Mouse (Mus musculus): Measurements from ENCODE around the gene Atp1a1. TPM values are rescaled to one million over a fixed set of nuclear protein-coding genes. Genes with fewer than 3 reads are reported as not detected.

The Atp1a1 gene
- polyA plus RNA-seq, 1 experiment from 2014 or later = 50.9 TPM

DNA sequence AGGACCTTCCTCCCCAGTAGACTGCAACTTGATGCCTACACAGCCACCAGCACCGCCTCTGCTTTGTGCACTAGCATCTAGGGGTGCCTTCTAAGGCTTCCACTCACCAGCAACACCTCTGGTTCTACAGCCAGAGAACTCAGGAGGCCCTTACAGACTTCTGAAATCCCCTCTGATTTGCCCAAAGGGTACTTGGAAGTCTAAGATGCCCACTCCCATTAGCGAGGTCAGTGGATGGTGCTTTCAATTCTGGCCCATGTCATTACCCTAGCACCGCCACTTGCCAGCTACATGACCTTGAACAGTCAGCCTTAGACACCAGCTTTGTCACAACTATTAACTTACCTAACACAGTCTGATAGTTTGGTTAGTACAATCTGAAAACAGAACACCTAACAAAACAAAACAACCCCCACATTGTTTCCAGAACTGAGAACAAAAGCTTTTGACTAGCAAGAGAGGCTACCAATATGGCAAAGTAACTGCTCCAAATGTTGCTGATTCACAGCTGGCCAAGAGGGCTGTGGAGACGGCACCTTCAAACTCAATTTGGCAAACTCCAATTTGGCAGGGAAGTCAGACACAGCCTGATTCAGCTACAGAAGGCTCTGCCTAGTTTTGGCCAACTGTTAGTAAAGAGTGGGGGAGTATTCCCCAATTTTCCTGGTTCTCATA, 6.1 kb downstream of the Atp1a1 start:
- ATAC-seq (ENCODE audit: low FRiP score, low read depth) = no peak
- peaks cover 75% of the 10 kb centered on the region for H3K4me1 ChIP-seq
- WGBS = 80% methylated on average over 4 of the region's 4 CpGs

GRCm38 (mm10) chr3:101597317-101598096, 7.0 kb downstream of the Atp1a1 start:
- no peaks in the 10 kb centered on the region for H3K9me3 ChIP-seq
- WGBS = 52% methylated on average over 10 of the region's 10 CpGs
- H3K36me3 ChIP-seq = peaks cover 5% of the 10 kb centered on the region; the same call in 1 of the 2 replicates
- H3K9ac ChIP-seq (replicated peaks) = no peak overlapping the region
- peaks cover 31% of the 10 kb centered on the region; the same call in 1 of the 2 replicates for H3K27me3 ChIP-seq
- H3K4me3 ChIP-seq = no peak overlapping the region
- ATAC-seq (ENCODE audit: low FRiP score, low read depth) = no peak
- H3K27ac ChIP-seq (replicated peaks) = no peak overlapping the region
- peaks cover 75% of the 10 kb centered on the region for H3K4me1 ChIP-seq
- H3K4me2 ChIP-seq (replicated peaks) = no peak overlapping the region

More for the DNA sequence above, 6.1 kb downstream of the Atp1a1 start:
- Histone ChIP-seq H3K4me2 (replicated peaks) (no peak overlapping the region), H3K36me3 (peaks cover 5% of the 10 kb centered on the region; the same call in 1 of the 2 replicates), H3K9ac (replicated peaks) (no peak overlapping the region), H3K27ac (replicated peaks) (no peak overlapping the region), H3K4me3 (no peak overlapping the region), H3K9me3 (no peaks in the 10 kb centered on the region), H3K27me3 (peaks cover 31% of the 10 kb centered on the region; the same call in 1 of the 2 replicates)

- no peak overlapping the region for H3K9ac ChIP-seq (replicated peaks)
- H3K36me3 ChIP-seq = peaks cover 12% of the 10 kb centered on the region
- H3K27ac ChIP-seq (replicated peaks) = 0 out of 2 replicates have a peak overlapping the region, but pooled peaks have one; percentile 17
- H3K4me1 ChIP-seq = peaks cover 72% of the 10 kb centered on the region
- WGBS = 64% methylated on average over 8 of the region's 8 CpGs
- no peaks in the 10 kb centered on the region for H3K9me3 ChIP-seq
- no peak for ATAC-seq (ENCODE audit: low FRiP score, low read depth)
- no peak overlapping the region for H3K4me2 ChIP-seq (replicated peaks)
- no peak overlapping the region for H3K4me3 ChIP-seq
- H3K27me3 ChIP-seq = peaks cover 38% of the 10 kb centered on the region; the same call in 1 of the 2 replicates
These were observed 7.8 kb downstream of the Atp1a1 start for GRCm38 (mm10) chr3:101596686-101597085.

DNA sequence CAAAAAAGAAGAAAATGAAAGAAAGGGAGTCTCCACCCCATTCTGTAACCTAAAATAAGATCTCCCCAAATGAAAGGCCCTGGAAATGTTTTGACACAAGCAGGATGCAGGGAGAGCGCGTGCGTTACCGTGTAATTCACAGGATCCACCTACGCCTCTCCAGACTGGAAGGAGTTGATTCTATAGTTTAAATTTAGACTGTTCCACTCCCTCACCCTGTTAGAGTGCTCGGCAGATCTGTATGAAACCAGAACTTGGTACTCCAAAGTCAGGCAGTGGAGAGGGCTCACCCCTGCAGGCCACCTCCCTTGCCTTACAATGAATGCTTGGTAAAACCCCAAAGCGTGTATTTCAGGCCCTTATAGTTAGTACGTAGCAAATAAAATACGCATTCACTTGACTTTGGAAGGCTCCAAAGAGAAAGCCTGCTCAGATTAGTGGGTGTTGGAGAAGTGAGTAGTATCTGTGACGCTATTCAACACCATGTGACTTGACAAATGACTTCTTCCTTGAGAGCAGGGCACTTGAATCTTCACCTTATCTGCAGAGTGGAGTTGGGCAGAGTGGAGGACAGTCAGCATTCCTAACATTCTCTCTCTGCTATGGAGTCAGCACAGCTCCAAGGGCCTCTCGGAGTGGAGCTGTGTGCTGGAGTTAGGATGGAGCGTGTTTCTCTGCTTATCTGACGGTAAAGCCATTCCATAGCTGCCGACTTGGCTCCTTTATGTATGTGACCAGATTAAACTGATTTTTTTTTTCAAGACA, 8.4 kb downstream of the Atp1a1 start:
- Histone ChIP-seq H3K9ac (replicated peaks) (no peak overlapping the region), H3K36me3 (peaks cover 19% of the 10 kb centered on the region), H3K4me3 (no peak overlapping the region), H3K4me2 (replicated peaks) (no peak overlapping the region), H3K27ac (replicated peaks) (0 out of 2 replicates have a peak overlapping the region, but pooled peaks have one; percentile 17), H3K27me3 (peaks cover 38% of the 10 kb centered on the region; the same call in 1 of the 2 replicates), H3K4me1 (peaks cover 65% of the 10 kb centered on the region), H3K9me3 (no peaks in the 10 kb centered on the region)
- no peak for ATAC-seq (ENCODE audit: low FRiP score, low read depth)
- 83% methylated on average over 14 of the region's 14 CpGs for WGBS

DNA sequence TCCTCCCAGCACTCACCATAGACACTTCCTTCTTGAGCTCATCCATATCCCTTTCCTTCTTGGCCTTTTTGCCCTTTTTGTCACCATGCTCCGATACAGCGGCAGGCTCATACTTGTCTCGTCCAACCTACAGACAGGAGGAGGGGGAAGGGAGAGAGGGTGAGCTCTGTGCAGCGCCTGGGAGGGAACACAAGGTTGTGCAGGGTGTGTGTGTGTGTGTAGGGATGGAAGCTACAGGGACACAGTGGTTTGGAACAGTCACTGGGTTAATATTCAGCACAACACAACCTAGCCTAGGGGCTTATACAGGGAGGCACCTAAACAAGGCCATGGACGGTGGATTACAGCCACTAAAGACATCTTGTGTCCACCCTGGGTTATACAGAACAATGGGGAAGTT, 9.5 kb downstream of the Atp1a1 start:
- H3K9me3 ChIP-seq = no peaks in the 10 kb centered on the region
- no peak overlapping the region for H3K4me2 ChIP-seq (replicated peaks)
- H3K4me3 ChIP-seq = no peak overlapping the region
- peaks cover 38% of the 10 kb centered on the region; the same call in 1 of the 2 replicates for H3K27me3 ChIP-seq
- H3K4me1 ChIP-seq = peaks cover 55% of the 10 kb centered on the region
- WGBS = 74% methylated on average over 5 of the region's 5 CpGs
- H3K36me3 ChIP-seq = peaks cover 29% of the 10 kb centered on the region
- H3K27ac ChIP-seq (replicated peaks) = no peak overlapping the region
- ATAC-seq (ENCODE audit: low FRiP score, low read depth) = no peak
- no peak overlapping the region for H3K9ac ChIP-seq (replicated peaks)

GRCm38 (mm10) chr3:101593266-101593651, 11.2 kb downstream of the Atp1a1 start:
- H3K27ac ChIP-seq (replicated peaks) = peak overlapping the region; percentile 49; the same call in 1 of the 2 replicates
- H3K9me3 ChIP-seq = no peaks in the 10 kb centered on the region
- peaks cover 39% of the 10 kb centered on the region for H3K4me1 ChIP-seq
- WGBS = 52% methylated on average over 7 of the region's 7 CpGs
- no peak for ATAC-seq (ENCODE audit: low FRiP score, low read depth)
- no peak overlapping the region for H3K4me2 ChIP-seq (replicated peaks)
- H3K4me3 ChIP-seq = no peak overlapping the region
- H3K9ac ChIP-seq (replicated peaks) = no peak overlapping the region
- peaks cover 29% of the 10 kb centered on the region; the same call in 1 of the 2 replicates for H3K27me3 ChIP-seq
- peaks cover 47% of the 10 kb centered on the region for H3K36me3 ChIP-seq

DNA sequence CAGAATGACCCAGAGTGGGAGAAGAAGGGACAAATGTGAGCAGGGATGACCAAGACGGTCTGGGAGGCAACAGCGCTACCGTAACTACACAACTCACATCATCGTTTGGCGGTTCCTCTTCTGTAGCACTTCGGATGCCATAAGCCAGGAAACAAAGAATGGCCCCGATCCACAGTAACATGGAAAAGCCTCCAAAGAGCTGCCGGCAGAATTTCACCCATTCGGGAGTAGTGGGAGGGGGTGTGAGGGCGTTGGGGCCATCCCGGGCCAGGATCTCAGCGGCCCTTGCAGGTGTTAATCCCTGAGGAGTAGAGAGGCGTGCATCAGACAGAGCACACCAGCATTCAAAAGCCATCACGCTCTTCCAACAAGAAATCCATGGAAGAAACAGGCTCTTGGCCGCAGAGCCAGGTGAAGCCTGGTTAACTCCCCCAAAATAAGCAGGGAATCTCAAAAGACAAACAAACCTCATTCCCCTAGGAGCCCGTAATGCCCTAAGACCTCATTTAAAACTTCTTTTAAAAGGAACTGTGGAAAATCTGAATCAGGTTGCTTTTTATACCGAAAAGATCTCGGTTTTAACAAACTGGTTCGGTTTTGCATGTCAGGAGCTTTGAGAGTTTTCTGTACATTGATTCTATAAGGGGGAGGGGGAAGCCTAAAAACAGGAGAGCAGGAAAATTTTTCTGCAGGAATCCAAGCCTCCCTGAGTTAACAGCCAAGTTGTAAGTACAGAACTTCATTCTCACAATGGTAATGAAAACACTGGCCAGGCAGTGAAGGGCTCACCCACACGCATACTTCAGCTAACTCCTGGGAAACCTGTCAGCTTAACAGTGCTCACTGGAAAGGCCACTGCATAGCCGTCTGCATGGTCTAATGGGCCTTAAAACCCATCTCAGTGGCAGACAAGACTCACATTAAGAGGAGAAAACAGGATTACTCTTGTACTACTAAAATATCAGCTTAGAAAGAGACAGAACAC, 11.9 kb downstream of the Atp1a1 start:
- no peak overlapping the region for H3K4me2 ChIP-seq (replicated peaks)
- H3K4me3 ChIP-seq = no peak overlapping the region
- ATAC-seq (ENCODE audit: low FRiP score, low read depth) = no peak
- peaks cover 33% of the 10 kb centered on the region for H3K4me1 ChIP-seq
- H3K27ac ChIP-seq (replicated peaks) = peak overlapping the region; percentile 49
- peaks cover 52% of the 10 kb centered on the region for H3K36me3 ChIP-seq
- no peak overlapping the region; the same call in 1 of the 2 replicates for H3K9ac ChIP-seq (replicated peaks)
- H3K27me3 ChIP-seq = peaks cover 24% of the 10 kb centered on the region; the same call in 1 of the 2 replicates
- H3K9me3 ChIP-seq = no peaks in the 10 kb centered on the region
- 70% methylated on average over 21 of the region's 21 CpGs for WGBS

- H3K4me2 ChIP-seq (replicated peaks) = no peak overlapping the region
- no peak overlapping the region for H3K27ac ChIP-seq (replicated peaks)
- no peak overlapping the region for H3K9ac ChIP-seq (replicated peaks)
- no peaks in the 10 kb centered on the region for H3K9me3 ChIP-seq
- peaks cover 16% of the 10 kb centered on the region for H3K4me1 ChIP-seq
- ATAC-seq (ENCODE audit: low FRiP score, low read depth) = no peak
- H3K27me3 ChIP-seq = peaks cover 14% of the 10 kb centered on the region; the same call in 1 of the 2 replicates
- H3K36me3 ChIP-seq = peaks cover 74% of the 10 kb centered on the region
- 95% methylated on average over 16 of the region's 16 CpGs for WGBS
- H3K4me3 ChIP-seq = no peak overlapping the region
These were observed 14.1 kb downstream of the Atp1a1 start for GRCm38 (mm10) chr3:101590380-101590779.

GRCm38 (mm10) chr3:101588299-101588698, 16.2 kb downstream of the Atp1a1 start:
- H3K4me1 ChIP-seq = peaks cover 13% of the 10 kb centered on the region
- H3K9me3 ChIP-seq = no peaks in the 10 kb centered on the region
- peaks cover 90% of the 10 kb centered on the region for H3K36me3 ChIP-seq
- no peak for ATAC-seq (ENCODE audit: low FRiP score, low read depth)
- no peak overlapping the region for H3K27ac ChIP-seq (replicated peaks)
- H3K27me3 ChIP-seq = peaks cover 7% of the 10 kb centered on the region; the same call in 1 of the 2 replicates
- WGBS = 93% methylated on average over 7 of the region's 7 CpGs
- no peak overlapping the region for H3K9ac ChIP-seq (replicated peaks)
- no peak overlapping the region for H3K4me2 ChIP-seq (replicated peaks)
- no peak overlapping the region for H3K4me3 ChIP-seq

GRCm38 (mm10) chr3:101586794-101587193, 17.7 kb downstream of the Atp1a1 start:
- Histone ChIP-seq H3K27ac (replicated peaks) (no peak overlapping the region), H3K9ac (replicated peaks) (no peak overlapping the region), H3K4me1 (no peaks in the 10 kb centered on the region), H3K36me3 (peaks cover 99% of the 10 kb centered on the region), H3K9me3 (no peaks in the 10 kb centered on the region), H3K27me3 (0 out of 2 replicates have a peak, but pooled peaks cover 2% of the 10 kb centered on the region), H3K4me2 (replicated peaks) (no peak overlapping the region), H3K4me3 (no peak overlapping the region)
- 96% methylated on average over 12 of the region's 12 CpGs for WGBS
- ATAC-seq (ENCODE audit: low FRiP score, low read depth) = no peak

DNA sequence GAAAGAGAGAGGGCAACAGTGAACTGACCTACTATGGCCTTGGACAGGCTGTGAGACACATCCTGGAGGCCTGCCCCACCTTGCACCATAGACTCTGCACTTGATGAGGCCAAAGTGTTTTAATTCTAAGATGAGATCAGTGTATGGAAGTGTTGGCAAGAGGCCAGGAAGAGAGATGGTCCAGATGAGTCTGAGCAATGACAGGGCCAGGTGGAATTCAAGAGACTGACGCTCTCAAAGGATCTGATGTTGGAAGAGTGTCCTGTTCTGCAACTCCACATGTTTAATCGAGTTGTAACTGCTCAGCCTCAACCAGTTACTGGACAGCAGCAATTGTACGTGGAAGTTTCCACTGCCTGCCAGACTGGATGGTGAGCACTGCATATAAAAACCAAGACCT, 26.4 kb downstream of the Atp1a1 start:
- 93% methylated on average over 3 of the region's 3 CpGs for WGBS
- peaks cover 13% of the 10 kb centered on the region for H3K4me1 ChIP-seq
- no peak overlapping the region for H3K4me3 ChIP-seq
- ATAC-seq (ENCODE audit: low FRiP score, low read depth) = no peak
- no peak overlapping the region for H3K9ac ChIP-seq (replicated peaks)
- peaks cover 82% of the 10 kb centered on the region for H3K36me3 ChIP-seq
- peaks cover 4% of the 10 kb centered on the region; the same call in 1 of the 2 replicates for H3K27me3 ChIP-seq
- no peaks in the 10 kb centered on the region for H3K9me3 ChIP-seq
- no peak overlapping the region for H3K27ac ChIP-seq (replicated peaks)
- no peak overlapping the region for H3K4me2 ChIP-seq (replicated peaks)

Measured in midbrain, embryonic 12.5 days (tissue).